Mouse (Mus musculus): ENCODE results near the gene Dhdh. TPM values are rescaled to one million over a fixed set of nuclear protein-coding genes. Genes with fewer than 3 reads are reported as not detected.
A peak's percentile ranks its signal among the peaks of the same experiment; 100 is the strongest.

The Dhdh gene
- polyA plus RNA-seq, 1 experiment, result 0.13 TPM

DNA sequence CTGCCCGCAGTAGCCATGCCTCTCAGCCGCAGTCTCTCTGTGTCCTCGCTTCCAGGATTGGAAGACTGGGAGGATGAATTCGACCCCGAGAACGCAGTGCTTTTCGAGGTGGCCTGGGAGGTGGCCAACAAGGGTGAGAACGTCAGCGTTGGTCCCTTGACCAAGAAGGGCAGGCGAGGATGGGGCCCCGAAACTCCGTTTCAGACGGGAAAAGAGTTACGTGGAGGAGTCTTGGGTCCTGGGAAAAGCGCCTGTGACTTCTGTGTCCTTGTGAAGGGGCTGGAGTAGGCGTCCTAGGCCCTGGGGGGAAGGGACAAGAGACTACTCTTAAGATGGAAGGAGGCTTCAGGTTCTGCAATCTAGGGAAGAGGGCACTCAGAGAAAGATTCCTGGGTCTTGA lies 53.6 kb downstream of the Dhdh start:
- H3K27me3 ChIP-seq (ENCODE audit: control insufficient read depth, insufficient read depth, insufficient read length), result no peaks in the 10 kb centered on the region
- H3K36me3 ChIP-seq (ENCODE audit: control insufficient read depth, insufficient read depth), result peaks cover 11% of the 10 kb centered on the region
- H3K4me2 ChIP-seq (ENCODE audit: low read depth), result peak overlapping the region; percentile 96
- H3K79me2 ChIP-seq (ENCODE audit: control insufficient read depth, insufficient read depth), result peaks cover 62% of the 10 kb centered on the region
- H3ac ChIP-seq (ENCODE audit: control insufficient read depth, insufficient read length), result peak overlapping the region; percentile 15
- TF ChIP-seq POLR2A (IDR thresholded peaks at IDR 0.05; ENCODE audit: insufficient read length, low read depth), result no peak
- no peak for TF ChIP-seq REST (IDR thresholded peaks at IDR 0.05; ENCODE audit: insufficient read depth, insufficient read length)
- no peak for TF ChIP-seq TCF12 (IDR thresholded peaks at IDR 0.05; ENCODE audit: insufficient read depth, poor library complexity, severe bottlenecking)
- TF ChIP-seq USF1 (IDR thresholded peaks at IDR 0.05; ENCODE audit: low read depth), result no peak
- TF ChIP-seq CEBPB (IDR thresholded peaks at IDR 0.05; ENCODE audit: insufficient read depth, poor library complexity, severe bottlenecking), result no peak
- TF ChIP-seq MYOG (IDR thresholded peaks at IDR 0.05; ENCODE audit: control insufficient read depth in 1 of 3, insufficient read depth in 1 of 3, insufficient read length in 2 of 3, low read depth in 2 of 3), result no peak
- TF ChIP-seq POLR2AphosphoS2 (IDR thresholded peaks at IDR 0.05; ENCODE audit: insufficient read length, low read depth), result no peak
- TF ChIP-seq E2F4 (IDR thresholded peaks at IDR 0.05; ENCODE audit: insufficient read depth), result no peak
- peak overlapping the region; percentile 92 for H3K4me3 ChIP-seq

DNA sequence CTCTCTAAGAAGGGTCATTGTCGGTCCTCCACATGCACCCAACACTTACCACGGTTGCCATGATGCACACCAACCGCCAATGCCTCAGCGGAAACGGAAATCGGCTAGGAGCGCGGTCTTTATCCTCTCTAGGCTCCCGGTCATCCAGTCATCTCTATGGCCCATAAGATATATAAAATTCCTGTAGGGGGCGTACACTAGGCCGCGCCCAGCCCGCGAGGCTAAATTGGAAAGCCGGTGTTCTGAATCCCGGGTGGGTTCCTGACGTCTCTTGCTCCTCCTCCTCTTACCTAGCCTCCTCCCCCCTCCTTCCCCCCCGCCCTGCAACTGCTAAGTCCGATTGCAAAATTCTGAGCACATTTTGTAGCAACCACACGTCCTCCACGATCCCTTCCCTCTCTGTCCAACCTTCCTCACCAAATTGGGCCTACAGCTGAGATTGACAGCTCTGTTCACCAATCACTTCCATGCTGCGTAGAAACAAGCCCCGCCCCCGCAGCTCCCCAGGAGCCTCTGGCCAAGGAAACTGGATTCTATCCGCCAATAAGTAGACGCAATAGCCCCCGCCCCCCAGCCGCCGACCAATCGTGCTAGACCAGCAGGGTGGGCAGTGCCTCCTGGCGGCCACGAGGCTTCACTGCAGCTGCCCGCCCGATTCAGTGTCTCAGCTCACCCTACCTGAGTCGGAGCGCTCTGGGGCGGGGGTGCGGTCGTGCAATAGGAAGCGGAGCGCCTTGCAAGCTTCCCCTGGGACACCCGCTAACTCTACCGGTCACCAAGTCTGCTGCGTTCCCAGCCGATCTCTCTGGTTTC lies 54.2 kb downstream of the Dhdh start, which contains the start of gene Gys1:
Gene Gys1, plus strand, starts transcription at position 642 of the 813 bp plus-strand sequence.
- peak within 1 kb of the TSS; percentile 96 for H3K4me2 ChIP-seq (ENCODE audit: low read depth)
- H3K36me3 ChIP-seq (ENCODE audit: control insufficient read depth, insufficient read depth), result peaks cover 7% of the 10 kb centered on the region
- peak within 1 kb of the TSS; percentile 92 for H3K4me3 ChIP-seq
- TF ChIP-seq TCF12 (IDR thresholded peaks at IDR 0.05; ENCODE audit: insufficient read depth, poor library complexity, severe bottlenecking) (no peak), CEBPB (IDR thresholded peaks at IDR 0.05; ENCODE audit: insufficient read depth, poor library complexity, severe bottlenecking) (peak; percentile 86), SRF (IDR thresholded peaks at IDR 0.05; ENCODE audit: control insufficient read depth, insufficient read length, low read depth) (peak; percentile 93), USF1 (IDR thresholded peaks at IDR 0.05; ENCODE audit: low read depth) (no peak), MYOD1 (IDR thresholded peaks at IDR 0.05; ENCODE audit: control insufficient read depth in 1 of 3, insufficient read length in 2 of 3, low read depth in 2 of 3) (peak in 1 of 3 experiments; percentile 71), POLR2A (IDR thresholded peaks at IDR 0.05; ENCODE audit: insufficient read length, low read depth) (peak; percentile 84), POLR2AphosphoS2 (IDR thresholded peaks at IDR 0.05; ENCODE audit: insufficient read length, low read depth) (peak; percentile 81), E2F4 (IDR thresholded peaks at IDR 0.05; ENCODE audit: insufficient read depth) (no peak), MYOG (IDR thresholded peaks at IDR 0.05; ENCODE audit: control insufficient read depth in 1 of 3, insufficient read depth in 1 of 3, insufficient read length in 2 of 3, low read depth in 2 of 3) (peak in 1 of 3 experiments; percentile 73)
- no peaks in the 10 kb centered on the region for H3K27me3 ChIP-seq (ENCODE audit: control insufficient read depth, insufficient read depth, insufficient read length)
- peaks cover 62% of the 10 kb centered on the region for H3K79me2 ChIP-seq (ENCODE audit: control insufficient read depth, insufficient read depth)
- H3ac ChIP-seq (ENCODE audit: control insufficient read depth, insufficient read length), result peak within 1 kb of the TSS; percentile 15

DNA sequence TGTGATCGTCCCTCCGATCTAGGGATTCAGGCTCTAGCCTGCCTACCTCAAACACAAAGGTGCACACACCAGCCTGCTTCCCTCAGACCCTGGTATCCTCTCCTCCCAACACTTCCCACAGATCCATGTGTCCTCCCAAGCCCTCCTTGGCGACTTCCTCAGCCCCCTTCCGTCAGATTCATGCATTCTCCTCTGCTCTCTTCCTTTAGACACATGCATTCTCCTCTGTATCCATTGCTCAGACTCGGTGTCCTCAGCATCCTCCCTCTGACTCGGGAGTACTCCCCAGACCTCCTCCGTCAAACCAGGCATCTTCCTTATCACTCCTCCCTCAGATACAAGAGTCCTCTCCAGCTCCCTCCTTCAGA lies 54.8 kb downstream of the Dhdh start:
- Histone ChIP-seq H3K4me3 (peak overlapping the region; percentile 92), H3K36me3 (ENCODE audit: control insufficient read depth, insufficient read depth) (peaks cover 9% of the 10 kb centered on the region), H3K4me2 (ENCODE audit: low read depth) (peak overlapping the region; percentile 96), H3K27me3 (ENCODE audit: control insufficient read depth, insufficient read depth, insufficient read length) (no peaks in the 10 kb centered on the region), H3K79me2 (ENCODE audit: control insufficient read depth, insufficient read depth) (peaks cover 62% of the 10 kb centered on the region), H3ac (ENCODE audit: control insufficient read depth, insufficient read length) (peak overlapping the region; percentile 15)
- TF ChIP-seq MAX (IDR thresholded peaks at IDR 0.05; ENCODE audit: low read depth), result no peak
- no peak for TF ChIP-seq POLR2AphosphoS2 (IDR thresholded peaks at IDR 0.05; ENCODE audit: insufficient read length, low read depth)
- no peak for TF ChIP-seq E2F4 (IDR thresholded peaks at IDR 0.05; ENCODE audit: insufficient read depth)
- no peak for TF ChIP-seq CEBPB (IDR thresholded peaks at IDR 0.05; ENCODE audit: insufficient read depth, poor library complexity, severe bottlenecking)
- no peak for TF ChIP-seq POLR2A (IDR thresholded peaks at IDR 0.05; ENCODE audit: insufficient read length, low read depth)
- no peak for TF ChIP-seq MYOD1 (IDR thresholded peaks at IDR 0.05; ENCODE audit: control insufficient read depth in 1 of 3, insufficient read length in 2 of 3, low read depth in 2 of 3)

DNA sequence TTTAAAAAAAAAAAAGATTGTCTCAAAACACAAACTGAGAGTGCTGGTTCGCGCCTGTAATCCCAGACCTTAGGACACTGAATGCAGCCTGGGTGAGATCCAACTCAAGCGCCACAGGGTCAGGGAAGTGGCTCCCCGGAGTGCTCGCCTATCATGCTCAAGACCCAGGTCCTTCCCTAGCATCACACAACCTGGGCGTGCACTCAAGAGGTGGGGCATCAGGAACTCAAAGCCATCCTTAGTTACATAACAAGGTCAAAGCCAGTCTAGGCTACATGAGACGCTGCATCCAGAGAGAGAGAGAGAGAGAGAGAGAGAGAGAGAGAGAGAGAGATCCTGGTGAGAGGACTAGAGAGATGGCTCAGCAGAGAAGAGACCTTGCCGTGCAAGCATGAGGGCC lies 62.0 kb downstream of the Dhdh start:
- Histone ChIP-seq H3K27me3 (ENCODE audit: control insufficient read depth, insufficient read depth, insufficient read length) (no peaks in the 10 kb centered on the region), H3ac (ENCODE audit: control insufficient read depth, insufficient read length) (no peak overlapping the region), H3K4me2 (ENCODE audit: low read depth) (no peak overlapping the region), H3K4me3 (no peak overlapping the region), H3K36me3 (ENCODE audit: control insufficient read depth, insufficient read depth) (peaks cover 19% of the 10 kb centered on the region), H3K79me2 (ENCODE audit: control insufficient read depth, insufficient read depth) (peaks cover 8% of the 10 kb centered on the region)
- TF ChIP-seq CEBPB (IDR thresholded peaks at IDR 0.05; ENCODE audit: insufficient read depth, poor library complexity, severe bottlenecking) (no peak), MYOD1 (IDR thresholded peaks at IDR 0.05; ENCODE audit: control insufficient read depth in 1 of 3, insufficient read length in 2 of 3, low read depth in 2 of 3) (no peak), REST (IDR thresholded peaks at IDR 0.05; ENCODE audit: insufficient read depth, insufficient read length) (no peak), SRF (IDR thresholded peaks at IDR 0.05; ENCODE audit: control insufficient read depth, insufficient read length, low read depth) (no peak)

DNA sequence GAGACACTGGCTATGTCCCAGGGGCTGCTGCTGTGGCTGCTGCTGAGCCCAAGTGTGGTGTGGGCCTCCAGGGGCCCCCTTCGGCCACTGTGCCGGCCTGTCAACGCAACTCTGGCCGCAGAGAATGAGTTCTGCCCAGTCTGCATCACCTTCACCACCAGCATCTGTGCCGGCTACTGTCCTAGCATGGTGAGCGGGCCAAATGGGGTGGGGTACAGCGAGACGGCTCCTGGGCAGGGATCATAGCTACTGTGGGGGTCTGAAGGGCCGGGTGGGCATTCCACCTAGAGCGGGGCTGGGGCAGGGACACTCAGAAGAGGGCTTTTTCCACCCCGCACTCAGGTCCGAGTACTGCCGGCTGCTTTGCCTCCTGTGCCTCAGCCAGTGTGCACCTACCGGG lies 67.4 kb downstream of the Dhdh start:
- no peaks in the 10 kb centered on the region for H3K79me2 ChIP-seq (ENCODE audit: control insufficient read depth, insufficient read depth)
- H3K4me2 ChIP-seq (ENCODE audit: low read depth), result no peak overlapping the region
- TF ChIP-seq CEBPB (IDR thresholded peaks at IDR 0.05; ENCODE audit: insufficient read depth, poor library complexity, severe bottlenecking) (no peak), TCF3 (IDR thresholded peaks at IDR 0.05; ENCODE audit: insufficient read length, low read depth) (no peak), POLR2A (IDR thresholded peaks at IDR 0.05; ENCODE audit: insufficient read length, low read depth) (no peak), TCF12 (IDR thresholded peaks at IDR 0.05; ENCODE audit: insufficient read depth, poor library complexity, severe bottlenecking) (no peak), REST (IDR thresholded peaks at IDR 0.05; ENCODE audit: insufficient read depth, insufficient read length) (no peak), USF1 (IDR thresholded peaks at IDR 0.05; ENCODE audit: low read depth) (no peak), SRF (IDR thresholded peaks at IDR 0.05; ENCODE audit: control insufficient read depth, insufficient read length, low read depth) (no peak)
- H3ac ChIP-seq (ENCODE audit: control insufficient read depth, insufficient read length), result no peak overlapping the region
- H3K4me3 ChIP-seq, result no peak overlapping the region
- peaks cover 3% of the 10 kb centered on the region for H3K36me3 ChIP-seq (ENCODE audit: control insufficient read depth, insufficient read depth)
- peaks cover under 1% of the 10 kb centered on the region for H3K27me3 ChIP-seq (ENCODE audit: control insufficient read depth, insufficient read depth, insufficient read length)

Other genes with a start within 250 kb of the Dhdh start
- 0.18 TPM for gene Cd37, start 249.7 kb downstream of the Dhdh start, polyA plus RNA-seq (2012; fragmentation: generic; extraction: Trizol)
- not detected for gene Slc6a16, start 247.7 kb downstream of the Dhdh start, polyA plus RNA-seq (2012; fragmentation: generic; extraction: Trizol)
- gene Slc6a21, start 211.3 kb downstream of the Dhdh start, polyA plus RNA-seq (2012; fragmentation: generic; extraction: Trizol), result not detected
- gene Trpm4, start 155.0 kb downstream of the Dhdh start, polyA plus RNA-seq (2012; fragmentation: generic; extraction: Trizol), result 27.3 TPM
- gene Hrc, start 153.5 kb downstream of the Dhdh start, polyA plus RNA-seq (2012; fragmentation: generic; extraction: Trizol), result 173 TPM
- gene Ppfia3, start 121.8 kb downstream of the Dhdh start, polyA plus RNA-seq (2012; fragmentation: generic; extraction: Trizol), result 6.6 TPM
- 2.4 TPM for gene Lin7b, start 118.2 kb downstream of the Dhdh start, polyA plus RNA-seq (2012; fragmentation: generic; extraction: Trizol)
- 189 TPM for gene Snrnp70, start 93.1 kb downstream of the Dhdh start, polyA plus RNA-seq (2012; fragmentation: generic; extraction: Trizol)
- gene Kcna7, start 83.2 kb downstream of the Dhdh start, polyA plus RNA-seq (2012; fragmentation: generic; extraction: Trizol), result 0.65 TPM
- 1.9 TPM for gene Ntf5, start 75.1 kb downstream of the Dhdh start, polyA plus RNA-seq (2012; fragmentation: generic; extraction: Trizol)
- 0.07 TPM for gene Lhb, start 68.0 kb downstream of the Dhdh start, polyA plus RNA-seq (2012; fragmentation: generic; extraction: Trizol)
- gene Gys1, start 54.0 kb downstream of the Dhdh start, polyA plus RNA-seq (2012; fragmentation: generic; extraction: Trizol), result 125 TPM
- gene Ruvbl2, start 50.7 kb downstream of the Dhdh start, polyA plus RNA-seq (2012; fragmentation: generic; extraction: Trizol), result 118 TPM
- gene Ftl1, start 28.9 kb downstream of the Dhdh start, polyA plus RNA-seq (2012; fragmentation: generic; extraction: Trizol), result 2,413 TPM
- 249 TPM for gene Bax, start 21.9 kb downstream of the Dhdh start, polyA plus RNA-seq (2012; fragmentation: generic; extraction: Trizol)
- gene Tulp2, start 6.9 kb downstream of the Dhdh start, polyA plus RNA-seq (2012; fragmentation: generic; extraction: Trizol), result 0.06 TPM
- gene Gm45808, start 2.0 kb downstream of the Dhdh start, polyA plus RNA-seq (2012; fragmentation: generic; extraction: Trizol), result not detected
- gene Nucb1, start 21.6 kb upstream of the Dhdh start, polyA plus RNA-seq (2012; fragmentation: generic; extraction: Trizol), result 135 TPM
- 306 TPM for gene Ppp1r15a, start 37.5 kb upstream of the Dhdh start, polyA plus RNA-seq (2012; fragmentation: generic; extraction: Trizol)
- 2.6 TPM for gene Plekha4, start 37.5 kb upstream of the Dhdh start, polyA plus RNA-seq (2012; fragmentation: generic; extraction: Trizol)
- 1.9 TPM for gene Hsd17b14, start 66.1 kb upstream of the Dhdh start, polyA plus RNA-seq (2012; fragmentation: generic; extraction: Trizol)
- gene Bcat2, start 81.3 kb upstream of the Dhdh start, polyA plus RNA-seq (2012; fragmentation: generic; extraction: Trizol), result 54.1 TPM
- gene Fgf21, start 126.7 kb upstream of the Dhdh start, polyA plus RNA-seq (2012; fragmentation: generic; extraction: Trizol), result 486 TPM
- 3.8 TPM for gene Fut1, start 128.5 kb upstream of the Dhdh start, polyA plus RNA-seq (2012; fragmentation: generic; extraction: Trizol)
- not detected for gene Izumo1, start 133.0 kb upstream of the Dhdh start, polyA plus RNA-seq (2012; fragmentation: generic; extraction: Trizol)
- gene Rasip1, start 138.7 kb upstream of the Dhdh start, polyA plus RNA-seq (2012; fragmentation: generic; extraction: Trizol), result 0.40 TPM
- gene Mamstr, start 151.2 kb upstream of the Dhdh start, polyA plus RNA-seq (2012; fragmentation: generic; extraction: Trizol), result 12.5 TPM
- gene Fut2, start 177.6 kb upstream of the Dhdh start, polyA plus RNA-seq (2012; fragmentation: generic; extraction: Trizol), result 0.41 TPM
- gene Ntn5, start 195.2 kb upstream of the Dhdh start, polyA plus RNA-seq (2012; fragmentation: generic; extraction: Trizol), result 3.6 TPM
- gene Sec1, start 205.6 kb upstream of the Dhdh start, polyA plus RNA-seq (2012; fragmentation: generic; extraction: Trizol), result 0.41 TPM
- gene Car11, start 211.0 kb upstream of the Dhdh start, polyA plus RNA-seq (2012; fragmentation: generic; extraction: Trizol), result 3.6 TPM
- 26.2 TPM for gene Dbp, start 216.3 kb upstream of the Dhdh start, polyA plus RNA-seq (2012; fragmentation: generic; extraction: Trizol)
- 3,224 TPM for gene Rpl18, start 226.7 kb upstream of the Dhdh start, polyA plus RNA-seq (2012; fragmentation: generic; extraction: Trizol)
- 22.8 TPM for gene Sphk2, start 229.2 kb upstream of the Dhdh start, polyA plus RNA-seq (2012; fragmentation: generic; extraction: Trizol)
- 0.18 TPM for gene Fam83e, start 232.4 kb upstream of the Dhdh start, polyA plus RNA-seq (2012; fragmentation: generic; extraction: Trizol)
- gene Spaca4, start 237.0 kb upstream of the Dhdh start, polyA plus RNA-seq (2012; fragmentation: generic; extraction: Trizol), result not detected

Measured in myocyte (in vitro differentiated cells).